Mouse (Mus musculus) kidney, adult 2 months (tissue): ENCODE data around the gene Kif16b.

Experiments used
- CTCF ChIP-seq: fragments of 200-500 bp; conservative IDR thresholded peaks from 2 replicates; pipeline ENCODE4 v1.5.1; 2011; ENCODE audit warnings: low read depth, mild to moderate bottlenecking, control low read depth, low read length, moderate library complexity, mixed read lengths; ENCODE audit not compliant: insufficient read depth, insufficient read length
- POLR2A ChIP-seq: fragments of 200-500 bp; IDR thresholded peaks from one replicate; pipeline ENCODE4 v1.6.1; 2011; ENCODE audit warnings: low read depth, low read length, control low read depth

DNA sequence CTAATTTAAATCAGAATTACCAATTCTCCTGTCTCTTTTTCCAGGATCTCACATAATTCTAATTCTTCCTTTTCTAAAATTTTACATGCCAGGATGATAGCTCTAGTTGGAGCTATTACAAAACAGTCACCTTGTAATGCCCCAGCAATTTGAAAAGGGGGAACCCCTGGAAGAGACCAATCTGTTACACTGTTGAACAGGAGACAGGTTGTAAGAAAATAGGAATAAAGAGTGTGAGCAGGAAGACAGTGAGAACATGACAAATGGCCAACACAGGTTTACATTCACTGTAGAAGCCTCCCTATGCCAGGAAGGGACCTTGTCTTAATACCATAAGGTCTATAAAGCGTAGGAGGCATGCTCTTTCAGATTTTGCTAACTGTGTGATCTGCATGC, 206.4 kb downstream of the Kif16b start:
- TF ChIP-seq CTCF (no peak), POLR2A (no peak)
